Mouse (Mus musculus) cerebellum, adult 2 months (tissue): ENCODE results near the gene Ube2f.

Source experiments
- CTCF ChIP-seq: fragments of 200-500 bp; IDR thresholded peaks from 2 replicates; pipeline ENCODE4 v1.5.1; 2011; ENCODE audit warnings: low read depth, mild to moderate bottlenecking, control low read depth, low read length, moderate library complexity, borderline replicate concordance; ENCODE audit not compliant: insufficient read depth
- POLR2A ChIP-seq: fragments of 200-500 bp; IDR thresholded peaks from 2 replicates; pipeline ENCODE4 v1.6.1; 2011; ENCODE audit warnings: low read length, control low read depth, borderline replicate concordance; ENCODE audit not compliant: insufficient read depth

DNA sequence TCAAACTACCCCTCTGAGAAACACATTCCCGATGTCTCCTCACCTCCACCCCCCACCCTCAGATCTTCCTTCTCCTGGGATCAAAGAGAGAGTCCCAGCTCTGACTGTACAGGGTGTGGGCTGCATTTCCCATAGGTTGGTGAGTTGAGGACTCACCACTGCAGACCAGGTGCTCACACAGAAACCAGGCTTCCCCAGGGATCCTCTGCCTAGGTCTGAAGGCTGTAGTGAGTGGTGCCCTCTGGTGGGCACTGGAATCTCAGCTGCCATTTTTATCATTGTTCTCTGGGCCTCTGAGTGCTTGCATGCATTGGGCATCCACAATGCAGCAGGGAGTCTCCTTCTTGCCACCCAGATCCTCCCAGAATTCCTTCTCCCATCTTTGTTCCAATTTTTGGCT is 39.0 kb upstream of the Ube2f start:
- TF ChIP-seq CTCF (peak; percentile 54), POLR2A (no peak)
